Mouse (Mus musculus) hindbrain, embryonic 11.5 days (tissue): ENCODE measurements around the gene Vgll4. TPM values are rescaled to one million over a fixed set of nuclear protein-coding genes. Genes with fewer than 3 reads are reported as not detected.

ENCODE experiments used
- ATAC-seq: fragments of 200-750 bp; cut with Nextera tagmentation; 2 replicates; pipeline ENCODE4 v1.8.0; 2017; ENCODE audit warnings: mild to moderate bottlenecking, moderate TSS enrichment, moderate library complexity; ENCODE audit not compliant: low FRiP score
- DNase-seq: peaks from one replicate; pipeline ENCODE4 v3.0.0-alpha.2; 2015; ENCODE audit warnings: low spot score
- H3K27ac ChIP-seq: fragments of 300-500 bp; sonication (generic); 2 replicates; pipeline ENCODE4 v1.5.1; 2014; ENCODE audit warnings: mild to moderate bottlenecking, low read depth, low read length
- H3K27me3 ChIP-seq: fragments of 300-500 bp; sonication (generic); 2 replicates; pipeline ENCODE4 v1.6.1; 2014; ENCODE audit warnings: mild to moderate bottlenecking, low read length, moderate library complexity, mixed read lengths; ENCODE audit not compliant: control insufficient read depth, insufficient read depth
- H3K36me3 ChIP-seq: fragments of 300-500 bp; sonication (generic); 2 replicates; pipeline ENCODE4 v1.6.1; 2014; ENCODE audit warnings: mild to moderate bottlenecking, low read length, moderate library complexity, mixed read lengths; ENCODE audit not compliant: control insufficient read depth, insufficient read depth
- H3K4me1 ChIP-seq: fragments of 300-500 bp; sonication (generic); replicated peaks from 2 replicates; pipeline ENCODE4 v1.6.1; 2014; ENCODE audit warnings: low read length, mixed read lengths; ENCODE audit not compliant: control insufficient read depth, insufficient read depth
- H3K4me2 ChIP-seq: fragments of 300-500 bp; sonication (generic); replicated peaks from 2 replicates; pipeline ENCODE4 v1.6.1; 2014; ENCODE audit warnings: mild to moderate bottlenecking, low read depth, low read length
- H3K4me3 ChIP-seq: fragments of 300-500 bp; sonication (generic); 2 replicates; pipeline ENCODE4 v1.5.1; 2014; ENCODE audit warnings: low read depth, low read length
- H3K9ac ChIP-seq: fragments of 300-500 bp; sonication (generic); 2 replicates; pipeline ENCODE4 v1.6.1; 2014; ENCODE audit warnings: low read depth, low read length
- H3K9me3 ChIP-seq: fragments of 300-500 bp; sonication (generic); 2 replicates; pipeline ENCODE4 v1.6.1; 2016; ENCODE audit warnings: low read length; ENCODE audit not compliant: control insufficient read depth
- WGBS: fragments of 180-500 bp; shearing (Covaris S2); extraction: QIAGEN DNeasy Blood & Tissue Kit; methylation state at CpG from one replicate; pipeline ENCODE4 v1.1.7; 2014; 5-methylcytosine and 5-hydroxymethylcytosine counted together
- polyA plus RNA-seq: library from polyadenylated mRNA; unstranded; fragments of >200 nt; fragmentation: Nextera tagmentation; extraction: Ambion mirVana; gene quantifications from 2 replicates; pipeline ENCODE4 v1.2.1, GENCODE M21; 2014

The Vgll4 gene
- polyA plus RNA-seq, 1 experiment from 2014 or later: 59.3 TPM

GRCm38 (mm10) chr6:114920523-114921445 is 49.0 kb downstream of the Vgll4 start:
- peak overlapping the region; percentile 61 for H3K27ac ChIP-seq

GRCm38 (mm10) chr6:114919670-114920313 is 50.0 kb downstream of the Vgll4 start:
- peak overlapping the region; percentile 78 for H3K9ac ChIP-seq
- peak overlapping the region; percentile 65 for H3K4me3 ChIP-seq
- H3K4me2 ChIP-seq: peak overlapping the region; percentile 79
- no peak for ATAC-seq
- H3K27me3 ChIP-seq: no peaks in the 10 kb centered on the region
- peak; percentile 26 for DNase-seq
- WGBS: 31% methylated on average over 9 of the region's 9 CpGs
- peaks cover 19% of the 10 kb centered on the region for H3K4me1 ChIP-seq
- 0 out of 2 replicates have a peak overlapping the region, but pooled peaks have one; percentile 61 for H3K27ac ChIP-seq
- H3K36me3 ChIP-seq: no peaks in the 10 kb centered on the region
- no peaks in the 10 kb centered on the region for H3K9me3 ChIP-seq

More at GRCm38 (mm10) chr6:114920523-114921445, 49.0 kb downstream of the Vgll4 start:
- H3K27me3 ChIP-seq: no peaks in the 10 kb centered on the region
- peak overlapping the region; percentile 78 for H3K9ac ChIP-seq
- DNase-seq (peak; percentile 73), ATAC-seq (peak; percentile 65; the same call in 1 of the 2 replicates)
- H3K9me3 ChIP-seq: no peaks in the 10 kb centered on the region
- peak overlapping the region; percentile 79 for H3K4me2 ChIP-seq
- peaks cover 17% of the 10 kb centered on the region for H3K4me1 ChIP-seq
- peak overlapping the region; percentile 65 for H3K4me3 ChIP-seq
- no peaks in the 10 kb centered on the region for H3K36me3 ChIP-seq
- 9% methylated on average over 17 of the region's 17 CpGs for WGBS

GRCm38 (mm10) chr6:114918994-114919393 is 50.8 kb downstream of the Vgll4 start:
- no peaks in the 10 kb centered on the region for H3K36me3 ChIP-seq

GRCm38 (mm10) chr6:114917770-114918635 is 51.8 kb downstream of the Vgll4 start:
- no peak overlapping the region for H3K9ac ChIP-seq
- 79% methylated on average over 14 of the region's 14 CpGs for WGBS
- 0 out of 2 replicates have a peak overlapping the region, but pooled peaks have one; percentile 1 for H3K27ac ChIP-seq
- ATAC-seq (no peak), DNase-seq (no peak)
- peak overlapping the region; percentile 65; the same call in 1 of the 2 replicates for H3K4me3 ChIP-seq
- H3K4me2 ChIP-seq: no peak overlapping the region; the same call in none of the 2 replicates
- no peaks in the 10 kb centered on the region for H3K27me3 ChIP-seq
- no peaks in the 10 kb centered on the region for H3K36me3 ChIP-seq
- H3K4me1 ChIP-seq: peaks cover 20% of the 10 kb centered on the region
- H3K9me3 ChIP-seq: no peaks in the 10 kb centered on the region

More at GRCm38 (mm10) chr6:114918994-114919393, 50.8 kb downstream of the Vgll4 start:
- WGBS: 84% methylated on average over 9 of the region's 9 CpGs
- Histone ChIP-seq H3K4me3 (peak overlapping the region; percentile 65), H3K4me1 (peaks cover 20% of the 10 kb centered on the region), H3K27me3 (no peaks in the 10 kb centered on the region), H3K9ac (no peak overlapping the region), H3K27ac (no peak overlapping the region), H3K9me3 (no peaks in the 10 kb centered on the region), H3K4me2 (peak overlapping the region; percentile 79)
- no peak for DNase-seq
- ATAC-seq: no peak

- no peak overlapping the region; the same call in 1 of the 2 replicates for H3K9ac ChIP-seq
- peak; percentile 17 for DNase-seq
- no peak for ATAC-seq
These were observed 52.7 kb downstream of the Vgll4 start for GRCm38 (mm10) chr6:114917129-114917528.

GRCm38 (mm10) chr6:114916715-114916992 is 53.1 kb downstream of the Vgll4 start:
- H3K4me1 ChIP-seq: peaks cover 20% of the 10 kb centered on the region
- no peaks in the 10 kb centered on the region for H3K27me3 ChIP-seq
- H3K9me3 ChIP-seq: no peaks in the 10 kb centered on the region
- DNase-seq (no peak), ATAC-seq (no peak)
- no peaks in the 10 kb centered on the region for H3K36me3 ChIP-seq
- H3K9ac ChIP-seq: no peak overlapping the region
- peak overlapping the region; percentile 6; the same call in 1 of the 2 replicates for H3K4me2 ChIP-seq
- 16% methylated on average over 5 of the region's 5 CpGs for WGBS
- H3K27ac ChIP-seq: no peak overlapping the region
- H3K4me3 ChIP-seq: no peak overlapping the region

More at GRCm38 (mm10) chr6:114917129-114917528, 52.7 kb downstream of the Vgll4 start:
- Histone ChIP-seq H3K4me2 (peak overlapping the region; percentile 6), H3K9me3 (no peaks in the 10 kb centered on the region), H3K27me3 (no peaks in the 10 kb centered on the region), H3K4me3 (no peak overlapping the region), H3K4me1 (peaks cover 20% of the 10 kb centered on the region), H3K27ac (no peak overlapping the region), H3K36me3 (no peaks in the 10 kb centered on the region)
- 67% methylated on average over 11 of the region's 11 CpGs for WGBS

GRCm38 (mm10) chr6:114915915-114916714 is 53.7 kb downstream of the Vgll4 start:
- Histone ChIP-seq H3K27me3 (no peaks in the 10 kb centered on the region), H3K9me3 (no peaks in the 10 kb centered on the region), H3K27ac (no peak overlapping the region), H3K9ac (no peak overlapping the region), H3K4me1 (peaks cover 20% of the 10 kb centered on the region), H3K4me3 (no peak overlapping the region), H3K4me2 (peak overlapping the region; percentile 6; the same call in 1 of the 2 replicates), H3K36me3 (no peaks in the 10 kb centered on the region)
- peak; percentile 44 for DNase-seq
- 47% methylated on average over 19 of the region's 19 CpGs for WGBS
- no peak for ATAC-seq
